Mouse (Mus musculus) MEL (cell line): ENCODE measurements at regions not wholly inside any gene's neighbourhood (a gene's known extent, or its start where the extent isn't known, plus 50 kb on each side); places are given as distances from the start of the nearest gene placed in this dataset.

Experiments
- DNase-seq: peaks from one replicate; pipeline ENCODE4 v3.0.0; 2011; ENCODE audit warnings: low read depth, low spot score
- H3K27ac ChIP-seq: 2 replicates; pipeline ENCODE4 v1.5.1; 2012; ENCODE audit warnings: low read depth, mild to moderate bottlenecking, control low read depth, low read length, moderate library complexity; ENCODE audit not compliant: control insufficient read depth
- H3K27me3 ChIP-seq, 2 experiments: fragments of 150-350 bp in 1 of 2; sonication (generic) in 1 of 2; 2 replicates each; pipeline ENCODE4 v1.6.1; 2012; ENCODE audit warnings: low read length in 2 of 2, mild to moderate bottlenecking in 2 of 2, improper control_type of control experiment in 1 of 2, moderate library complexity in 1 of 2; ENCODE audit not compliant: insufficient read depth in 2 of 2, control insufficient read depth in 1 of 2
- H3K36me3 ChIP-seq, 2 experiments: 2 replicates each; pipeline ENCODE4 v1.6.1; 2012 to 2014; ENCODE audit warnings: low read length in 2 of 2, improper control_type of control experiment in 1 of 2, inconsistent platforms in 1 of 2, mild to moderate bottlenecking in 1 of 2; ENCODE audit not compliant: insufficient read depth in 2 of 2, control insufficient read depth in 1 of 2
- H3K4me1 ChIP-seq, 2 experiments: fragments of 150-350 bp in 1 of 2; sonication (generic) in 1 of 2; 2 replicates each; pipeline ENCODE4 v1.6.1; 2012; ENCODE audit warnings: low read length in 2 of 2, improper control_type of control experiment in 1 of 2, mild to moderate bottlenecking in 1 of 2; ENCODE audit not compliant: insufficient read depth in 2 of 2, control insufficient read depth in 1 of 2
- H3K4me3 ChIP-seq, 2 experiments: fragments of 150-350 bp in 1 of 2; sonication (generic) in 1 of 2; 2 replicates each; pipeline ENCODE4 v1.5.1; 2012; ENCODE audit warnings: low read depth in 2 of 2, low read length in 2 of 2, mild to moderate bottlenecking in 2 of 2, moderate library complexity in 2 of 2, control low read depth in 1 of 2, improper control_type of control experiment in 1 of 2; ENCODE audit not compliant: control insufficient read depth in 1 of 2, insufficient read depth in 1 of 2
- H3K79me2 ChIP-seq: 2 replicates; pipeline ENCODE4 v1.6.1; 2012; ENCODE audit warnings: mild to moderate bottlenecking, low read length, moderate library complexity; ENCODE audit not compliant: control insufficient read depth, poor library complexity, insufficient read depth
- H3K9ac ChIP-seq: 2 replicates; pipeline ENCODE4 v1.6.1; 2012; ENCODE audit warnings: low read depth, mild to moderate bottlenecking, control low read depth, low read length, moderate library complexity; ENCODE audit not compliant: control insufficient read depth, poor library complexity, severe bottlenecking
- H3K9me3 ChIP-seq: fragments of 150-350 bp; sonication (generic); replicated peaks from 2 replicates; pipeline ENCODE4 v1.6.1; 2012; ENCODE audit warnings: mild to moderate bottlenecking, low read length, improper control_type of control experiment, moderate library complexity; ENCODE audit not compliant: insufficient read depth
- CHD1 ChIP-seq: IDR thresholded peaks from 2 replicates; pipeline ENCODE4 v1.6.1; 2012; ENCODE audit warnings: low read depth, mild to moderate bottlenecking, inconsistent platforms, low read length, improper control_type of control experiment
- CTCF ChIP-seq, 3 experiments: IDR thresholded peaks in 2 of 3; conservative IDR thresholded peaks in 1 of 3; 2 replicates each; pipeline ENCODE4 v1.5.1; 2011 to 2012; ENCODE audit warnings: low read length in 3 of 3, low read depth in 2 of 3, mild to moderate bottlenecking in 2 of 3, improper control_type of control experiment in 1 of 3, inconsistent platforms in 1 of 3, mixed read lengths in 1 of 3, moderate library complexity in 1 of 3; ENCODE audit not compliant: control insufficient read depth in 1 of 3, insufficient read depth in 1 of 3, poor library complexity in 1 of 3, severe bottlenecking in 1 of 3
- E2F4 ChIP-seq: IDR thresholded peaks from 2 replicates; pipeline ENCODE4 v1.6.1; 2011; ENCODE audit warnings: low read depth, low read length, improper control_type of control experiment, borderline replicate concordance
- ETS1 ChIP-seq: IDR thresholded peaks from 2 replicates; pipeline ENCODE4 v1.6.1; 2012; ENCODE audit warnings: low read depth, mild to moderate bottlenecking, inconsistent platforms, low read length, improper control_type of control experiment, moderate library complexity
- HCFC1 ChIP-seq: IDR thresholded peaks from 2 replicates; pipeline ENCODE4 v1.6.1; 2012; ENCODE audit warnings: low read depth, mild to moderate bottlenecking, inconsistent platforms, low read length, improper control_type of control experiment, moderate library complexity
- JUND ChIP-seq: IDR thresholded peaks from 2 replicates; pipeline ENCODE4 v1.6.1; 2011; ENCODE audit warnings: low read depth, mild to moderate bottlenecking, improper control_type of control experiment, low read length
- KAT2A ChIP-seq: conservative IDR thresholded peaks from 2 replicates; pipeline ENCODE4 v1.6.1; 2012; ENCODE audit warnings: low read depth, low read length, improper control_type of control experiment, inconsistent platforms
- MAX ChIP-seq: IDR thresholded peaks from 2 replicates; pipeline ENCODE4 v1.6.1; 2011; ENCODE audit warnings: low read length, improper control_type of control experiment
- MAZ ChIP-seq: IDR thresholded peaks from 2 replicates; pipeline ENCODE4 v1.6.1; 2012; ENCODE audit warnings: low read depth, mild to moderate bottlenecking, inconsistent platforms, low read length, improper control_type of control experiment
- MEF2A ChIP-seq: IDR thresholded peaks from 2 replicates; pipeline ENCODE4 v1.6.1; 2014; ENCODE audit warnings: low read depth, mild to moderate bottlenecking, inconsistent platforms, low read length, improper control_type of control experiment; ENCODE audit not compliant: poor library complexity, insufficient replicate concordance, severe bottlenecking; ENCODE audit errors: extremely low read depth
- MXI1 ChIP-seq: IDR thresholded peaks from 2 replicates; pipeline ENCODE4 v1.6.1; 2011; ENCODE audit warnings: mild to moderate bottlenecking, low read depth, low read length, improper control_type of control experiment
- NELFE ChIP-seq: IDR thresholded peaks from 2 replicates; pipeline ENCODE4 v1.6.1; 2011; ENCODE audit warnings: low read depth, low read length, improper control_type of control experiment
- POLR2AphosphoS2 ChIP-seq: IDR thresholded peaks from 2 replicates; pipeline ENCODE4 v1.6.1; 2011; ENCODE audit warnings: low read length, improper control_type of control experiment
- POLR2AphosphoS5 ChIP-seq: IDR thresholded peaks from 2 replicates; pipeline ENCODE4 v1.6.1; 2012; ENCODE audit warnings: low read depth, borderline replicate concordance, mild to moderate bottlenecking, inconsistent platforms, low read length, moderate library complexity, mixed read lengths
- TBP ChIP-seq: IDR thresholded peaks from 2 replicates; pipeline ENCODE4 v1.8.0; 2011; ENCODE audit warnings: low read depth, low read length, improper control_type of control experiment
- ZC3H11A ChIP-seq: IDR thresholded peaks from 2 replicates; pipeline ENCODE4 v1.6.1; 2012; ENCODE audit warnings: low read depth, mild to moderate bottlenecking, inconsistent platforms, low read length, improper control_type of control experiment
- ZMIZ1 ChIP-seq: IDR thresholded peaks from 2 replicates; pipeline ENCODE4 v1.6.1; 2012; ENCODE audit warnings: low read depth, mild to moderate bottlenecking, inconsistent platforms, low read length, improper control_type of control experiment, moderate library complexity

DNA sequence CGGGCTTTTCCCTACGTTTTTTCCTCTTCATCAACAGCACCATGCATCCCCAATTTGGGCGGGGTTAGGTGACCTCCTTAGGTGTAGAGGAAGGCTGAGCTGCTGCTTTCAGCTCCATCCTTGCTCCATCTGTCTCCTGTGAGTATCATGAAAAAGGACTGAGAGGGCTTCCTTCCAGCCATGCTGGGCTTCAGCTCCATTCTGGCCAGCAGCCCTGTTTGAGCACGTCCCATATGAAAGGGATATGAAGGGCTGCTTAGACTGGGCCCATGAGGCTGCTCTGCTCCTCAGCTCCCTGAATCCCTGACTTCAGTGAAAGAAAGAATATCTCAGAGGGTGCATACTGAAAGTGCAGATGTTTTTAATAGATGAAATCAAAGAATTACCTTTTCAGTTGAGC is 184.4 kb upstream of the B3gat1 start:
- Histone ChIP-seq H3K9ac (no peak overlapping the region), H3K36me3 (no peaks in the 10 kb centered on the region)
- TF ChIP-seq E2F4 (no peak), MEF2A (no peak), CHD1 (no peak), CTCF (IDR thresholded peaks at IDR 0.05 in 2 of 3, conservative IDR thresholded peaks at IDR 0.05 in 1 of 3; ENCODE audit: control insufficient read depth in 1 of 3, insufficient read depth in 1 of 3, low read depth in 2 of 3, low read length in 3 of 3, poor library complexity in 1 of 3, severe bottlenecking in 1 of 3) (no peak), ZC3H11A (no peak), POLR2AphosphoS2 (no peak), MXI1 (no peak), JUND (no peak), TBP (no peak), ZMIZ1 (no peak), MAX (no peak), ETS1 (no peak), MAZ (no peak)
- TF ChIP-seq, all 39 proteins: peak for 0
- Histone ChIP-seq H3K4me1 (no peaks in the 10 kb centered on the region), H3K4me3 (no peak overlapping the region), H3K9me3 (no peaks in the 10 kb centered on the region), H3K79me2 (no peaks in the 10 kb centered on the region), H3K27ac (no peak overlapping the region), H3K27me3 (no peaks in the 10 kb centered on the region)
- no peak for DNase-seq

DNA sequence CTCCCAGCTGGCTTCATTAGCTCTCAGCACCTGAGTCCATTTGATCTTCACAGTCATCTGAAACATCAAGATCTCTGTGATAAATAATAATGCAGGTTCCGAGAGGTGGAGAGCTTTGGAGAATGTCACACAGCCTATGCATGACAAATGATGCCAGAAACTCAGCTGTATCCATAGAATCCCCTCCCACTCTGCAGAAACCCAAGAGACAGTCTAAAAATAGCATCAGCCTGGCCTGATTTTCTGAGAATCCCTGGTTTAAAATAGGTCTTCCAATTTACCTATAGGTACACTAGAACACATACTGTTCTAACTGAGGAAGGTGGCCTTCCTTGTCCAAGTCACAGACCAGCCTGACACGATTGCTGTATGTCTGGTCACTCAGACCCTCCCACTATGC is 184.0 kb upstream of the B3gat1 start:
- TF ChIP-seq JUND (no peak), NELFE (no peak), HCFC1 (no peak)
- no peak overlapping the region for H3K27ac ChIP-seq
- H3K9me3 ChIP-seq: no peaks in the 10 kb centered on the region
- H3K36me3 ChIP-seq: no peaks in the 10 kb centered on the region
- DNase-seq: no peak
- no peaks in the 10 kb centered on the region for H3K27me3 ChIP-seq
- H3K4me3 ChIP-seq: no peak overlapping the region
- no peaks in the 10 kb centered on the region for H3K79me2 ChIP-seq
- H3K9ac ChIP-seq: no peak overlapping the region
- no peaks in the 10 kb centered on the region for H3K4me1 ChIP-seq

DNA sequence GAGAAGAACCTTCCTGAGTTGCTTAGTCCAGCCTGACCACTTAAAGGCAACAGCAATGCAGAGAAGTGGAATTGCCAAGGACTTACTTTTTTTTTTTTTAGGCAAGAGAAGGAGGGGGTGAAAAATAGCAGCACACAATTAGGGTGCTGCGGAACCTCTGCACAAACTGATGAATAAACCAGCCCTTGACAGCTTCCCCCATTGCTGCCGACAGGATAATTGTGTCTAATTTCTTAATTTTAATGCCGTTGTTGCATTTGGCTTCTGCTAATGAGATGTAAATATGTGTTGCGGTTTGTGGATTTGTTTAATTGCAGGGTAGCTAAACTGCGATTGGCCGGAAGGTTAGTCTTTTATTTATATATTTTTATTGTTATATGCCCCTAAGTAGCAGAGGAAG is 157.5 kb upstream of the B3gat1 start:
- no peak for DNase-seq
- TF ChIP-seq ZMIZ1 (no peak), POLR2AphosphoS5 (no peak), KAT2A (no peak), HCFC1 (no peak), POLR2AphosphoS2 (no peak)
- H3K4me1 ChIP-seq: no peaks in the 10 kb centered on the region
- H3K9ac ChIP-seq: no peak overlapping the region
- H3K27me3 ChIP-seq: no peaks in the 10 kb centered on the region
- no peaks in the 10 kb centered on the region for H3K79me2 ChIP-seq
- no peaks in the 10 kb centered on the region for H3K36me3 ChIP-seq
- H3K4me3 ChIP-seq: no peak overlapping the region
- H3K27ac ChIP-seq: no peak overlapping the region
- no peaks in the 10 kb centered on the region for H3K9me3 ChIP-seq
